Mouse (Mus musculus): ENCODE data around the gene Vmn2r5.
"Not testable (repeated sequence)": the region's sequence is repeated elsewhere in the genome, so short reads cannot be mapped to it uniquely, and the experiment has no call there.

The Vmn2r5 gene

GRCm38 (mm10) chr3:64509742-64510141 lies at the start of gene Vmn2r5:
Gene Vmn2r5, minus strand, starts transcription at chr3:64509842.
- not testable (repeated sequence) for DNase-seq (ENCODE audit: low read depth)

GRCm38 (mm10) chr3:64523585-64523984 lies 13.9 kb upstream of the Vmn2r5 start:
- not testable (repeated sequence) for DNase-seq (ENCODE audit: low read depth)
